In genomic region chr10:80814800-80815199, GRCm38 (mm10) we compare ENCODE assay signal across 24 mouse cellular contexts. TPM values are rescaled to one million over a fixed set of nuclear protein-coding genes. Genes with fewer than 3 reads are reported as not detected.
DNase-seq lines count a peak whose midpoint lies in the region; ATAC-seq and TF ChIP-seq lines count a peak whose summit lies in the region.
"Had no signal": no experiment of that assay in that cellular context is flagged by ENCODE, and none has a peak within 500 bp of the region (broad histone marks: within the 10 kb centered on the region; RNA-seq: fewer than 3 reads in every experiment).

No protein-coding gene starts in this region.

- no peak overlapping the region for H3K4me3 ChIP-seq in gastrocnemius, adult 2 months
- H3K4me3 ChIP-seq in kidney, postnatal 0 days (replicated peaks; ENCODE audit: low read depth, low read length), result no peak overlapping the region
- no peak overlapping the region for H3K4me3 ChIP-seq in kidney, adult 2 months (ENCODE audit: insufficient read depth, low read depth, low read length)
- H3K4me3 ChIP-seq in liver, postnatal 0 days (ENCODE audit: low read depth, low read length), result no peak overlapping the region
- no peak overlapping the region for H3K4me3 ChIP-seq in liver, embryonic 12.5 days
- no peak overlapping the region for H3K4me3 ChIP-seq in MEL (ENCODE audit: control insufficient read depth in 1 of 2, insufficient read depth in 1 of 2, low read depth in 2 of 2, low read length in 2 of 2)
- H3K4me3 ChIP-seq: embryonic facial prominence, embryonic 13.5 days; forebrain, embryonic 12.5 days; heart, embryonic 15.5 days; hindbrain, embryonic 10.5 days; hindbrain, embryonic 15.5 days had no signal

- intact Hi-C loops in gastrocnemius, adult 2 months (cut with DNase I), result no loop called here

- H3K27ac ChIP-seq in gastrocnemius, adult 2 months, result no peak overlapping the region; the same call in 1 of the 2 replicates
- H3K27ac ChIP-seq in kidney, postnatal 0 days, result no peak overlapping the region
- H3K27ac ChIP-seq in kidney, adult 2 months (ENCODE audit: insufficient read depth, low read depth, low read length), result no peak overlapping the region
- no peak overlapping the region for H3K27ac ChIP-seq in liver, postnatal 0 days (ENCODE audit: low read depth)
- no peak overlapping the region for H3K27ac ChIP-seq in liver, embryonic 12.5 days
- H3K27ac ChIP-seq in MEL (ENCODE audit: control insufficient read depth, low read depth, low read length), result no peak overlapping the region
- H3K27ac ChIP-seq: embryonic facial prominence, embryonic 13.5 days; forebrain, embryonic 12.5 days; heart, embryonic 15.5 days; hindbrain, embryonic 10.5 days; hindbrain, embryonic 15.5 days had no signal

- TF ChIP-seq CTCF in gastrocnemius, adult 2 months (IDR thresholded peaks at IDR 0.05), result peak; percentile 22; the same call in 1 of the 2 replicates
- peak; percentile 35 for TF ChIP-seq CTCF in kidney, postnatal 0 days (IDR thresholded peaks at IDR 0.05; ENCODE audit: low read depth)
- no peak for TF ChIP-seq CTCF in kidney, adult 2 months (conservative IDR thresholded peaks at IDR 0.05; ENCODE audit: insufficient read depth, insufficient read length, low read depth, low read length)
- peak; percentile 36 for TF ChIP-seq CTCF in liver, postnatal 0 days (IDR thresholded peaks at IDR 0.05; ENCODE audit: low read depth)
- TF ChIP-seq CTCF in MEL (IDR thresholded peaks at IDR 0.05 in 2 of 3, conservative IDR thresholded peaks at IDR 0.05 in 1 of 3; ENCODE audit: control insufficient read depth in 1 of 3, insufficient read depth in 1 of 3, low read depth in 2 of 3, low read length in 3 of 3, poor library complexity in 1 of 3, severe bottlenecking in 1 of 3), result peak in 1 of 3 experiments; percentile 38; a peak in 2 of 6 replicates

- H3K9ac ChIP-seq in kidney, postnatal 0 days (ENCODE audit: low read depth, low read length), result no peak overlapping the region
- H3K9ac ChIP-seq in liver, postnatal 0 days (replicated peaks), result no peak overlapping the region
- no peak overlapping the region for H3K9ac ChIP-seq in liver, embryonic 12.5 days
- no peak overlapping the region for H3K9ac ChIP-seq in MEL (ENCODE audit: control insufficient read depth, low read depth, low read length, poor library complexity, severe bottlenecking)
- H3K9ac ChIP-seq: embryonic facial prominence, embryonic 13.5 days; forebrain, embryonic 12.5 days; heart, embryonic 15.5 days; hindbrain, embryonic 15.5 days had no signal

- no peaks in the 10 kb centered on the region for H3K36me3 ChIP-seq in kidney, postnatal 0 days (ENCODE audit: insufficient read depth, low read length)
- no peaks in the 10 kb centered on the region for H3K36me3 ChIP-seq in kidney, adult 2 months (ENCODE audit: control insufficient read depth, insufficient read depth, low read length)
- no peaks in the 10 kb centered on the region for H3K36me3 ChIP-seq in liver, postnatal 0 days (replicated peaks; ENCODE audit: insufficient read depth, low read length)
- H3K36me3 ChIP-seq in liver, embryonic 12.5 days, result no peaks in the 10 kb centered on the region
- peaks cover 0 to 4% of the 10 kb centered on the region in 2 experiments; a peak in 1 of 4 replicates for H3K36me3 ChIP-seq in MEL (ENCODE audit: control insufficient read depth in 1 of 2, insufficient read depth in 2 of 2, low read length in 2 of 2)
- H3K36me3 ChIP-seq: embryonic facial prominence, embryonic 13.5 days; forebrain, embryonic 12.5 days; heart, embryonic 15.5 days; hindbrain, embryonic 10.5 days; hindbrain, embryonic 15.5 days had no signal

- no peak for DNase-seq in gastrocnemius, adult 2 months
- no peak for DNase-seq in gastrocnemius, postnatal 4 days (ENCODE audit: low spot score in 2 of 2)
- no peak for DNase-seq in kidney, postnatal 0 days (ENCODE audit: low spot score)
- no peak for DNase-seq in kidney, adult 2 months
- DNase-seq in liver, postnatal 0 days, result no peak
- no peak for DNase-seq in MEL (ENCODE audit: low read depth, low spot score)
- DNase-seq in right cerebral cortex, postnatal 14 days, result no peak
- DNase-seq: adrenal gland, adult 2 months; adrenal gland, postnatal 25 days; B cell, adult 2 months; cerebellum, adult 18-20 months; cerebellum, adult 9-11 months; cerebellum, postnatal 36 days; gastrocnemius, postnatal 14 days had no signal

- H3K4me2 ChIP-seq in kidney, postnatal 0 days (ENCODE audit: low read length), result no peak overlapping the region
- H3K4me2 ChIP-seq in liver, postnatal 0 days (ENCODE audit: low read depth, low read length), result no peak overlapping the region
- H3K4me2 ChIP-seq in liver, embryonic 12.5 days, result no peak overlapping the region
- H3K4me2 ChIP-seq: embryonic facial prominence, embryonic 13.5 days; forebrain, embryonic 12.5 days; heart, embryonic 11.5 days; heart, embryonic 15.5 days; hindbrain, embryonic 15.5 days had no signal

- H3K27me3 ChIP-seq in kidney, postnatal 0 days (ENCODE audit: insufficient read depth, low read length), result no peaks in the 10 kb centered on the region
- no peaks in the 10 kb centered on the region for H3K27me3 ChIP-seq in kidney, adult 2 months (replicated peaks; ENCODE audit: control insufficient read depth, insufficient read depth, low read length)
- H3K27me3 ChIP-seq in liver, postnatal 0 days (ENCODE audit: insufficient read depth, low read length), result peaks cover 8% of the 10 kb centered on the region
- peaks cover 42% of the 10 kb centered on the region for H3K27me3 ChIP-seq in liver, embryonic 12.5 days (replicated peaks)
- no peaks in the 10 kb centered on the region for H3K27me3 ChIP-seq in MEL (ENCODE audit: control insufficient read depth in 1 of 2, insufficient read depth in 2 of 2, low read length in 2 of 2)

- no peak for TF ChIP-seq POLR2A in kidney, adult 2 months (IDR thresholded peaks at IDR 0.05; ENCODE audit: low read depth, low read length)
- TF ChIP-seq POLR2A in MEL (IDR thresholded peaks at IDR 0.05; ENCODE audit: control insufficient read depth in 1 of 2, insufficient read depth in 1 of 2, low read depth in 1 of 2, low read length in 2 of 2, poor library complexity in 1 of 2), result no peak

- no peaks in the 10 kb centered on the region for H3K9me3 ChIP-seq in kidney, postnatal 0 days (replicated peaks; ENCODE audit: low read length)
- no peaks in the 10 kb centered on the region for H3K9me3 ChIP-seq in liver, postnatal 0 days (ENCODE audit: low read length)
- H3K9me3 ChIP-seq in liver, embryonic 12.5 days (replicated peaks), result no peaks in the 10 kb centered on the region
- H3K9me3 ChIP-seq in MEL (replicated peaks; ENCODE audit: insufficient read depth, low read length), result no peaks in the 10 kb centered on the region
- H3K9me3 ChIP-seq: embryonic facial prominence, embryonic 13.5 days; forebrain, embryonic 12.5 days; heart, embryonic 15.5 days; hindbrain, embryonic 10.5 days; hindbrain, embryonic 15.5 days had no signal

- no peak for TF ChIP-seq RAD21 in MEL (IDR thresholded peaks at IDR 0.05; ENCODE audit: low read depth, low read length)

- WGBS in kidney, postnatal 0 days, result 60% methylated on average over 7 of the region's 7 CpGs
- 37% methylated on average over 7 of the region's 7 CpGs for WGBS in kidney, adult 2 months
- WGBS in liver, postnatal 0 days (ENCODE audit: insufficient replicate concordance), result 53% methylated on average over 7 of the region's 7 CpGs
- 55% methylated on average over 7 of the region's 7 CpGs for WGBS in liver, embryonic 12.5 days (ENCODE audit: insufficient replicate concordance)

- peaks cover 5% of the 10 kb centered on the region; the same call in 1 of the 2 replicates for H3K4me1 ChIP-seq in kidney, postnatal 0 days (replicated peaks; ENCODE audit: insufficient read depth, low read length)
- H3K4me1 ChIP-seq in kidney, adult 2 months (ENCODE audit: control insufficient read depth, insufficient read depth, low read length), result no peaks in the 10 kb centered on the region
- peaks cover 12% of the 10 kb centered on the region for H3K4me1 ChIP-seq in liver, postnatal 0 days (ENCODE audit: insufficient read depth)
- peaks cover 34% of the 10 kb centered on the region for H3K4me1 ChIP-seq in liver, embryonic 12.5 days
- H3K4me1 ChIP-seq in MEL (ENCODE audit: control insufficient read depth in 1 of 2, insufficient read depth in 2 of 2, low read length in 2 of 2), result peaks cover 0 to 10% of the 10 kb centered on the region in 2 experiments; a peak in 2 of 4 replicates

- no peak for TF ChIP-seq EP300 in liver, postnatal 0 days (IDR thresholded peaks at IDR 0.05; ENCODE audit: low read depth)
- no peak for TF ChIP-seq EP300 in MEL (IDR thresholded peaks at IDR 0.05; ENCODE audit: low read depth in 1 of 2, low read length in 2 of 2)

- H3K79me2 ChIP-seq in MEL (ENCODE audit: control insufficient read depth, insufficient read depth, low read length, poor library complexity), result no peaks in the 10 kb centered on the region

- no peak for ATAC-seq in kidney, postnatal 0 days (replicated peaks; ENCODE audit: low FRiP score, low read depth)
- no peak for ATAC-seq in liver, postnatal 0 days
- ATAC-seq in liver, embryonic 12.5 days, result no peak
- ATAC-seq: CD4-positive, CD25-positive, alpha-beta regulatory T cell, adult 4 months; forebrain, embryonic 16.5 days had no signal

RNA-seq across cellular contexts. Expression of gene Jsrp1, which starts 1.5 kb away (rescaled TPM):
- 100 to 1,000 TPM; 397 to 414 TPM for total RNA-seq in gastrocnemius, adult 2 months (2021)
- total RNA-seq in gastrocnemius, postnatal 4 days (2021), result 100 to 1,000 TPM; 199 to 230 TPM
- 4.0 and 4.6 TPM in 2 replicates for polyA plus RNA-seq in kidney, postnatal 0 days (2015; fragmentation: Nextera tagmentation; extraction: Ambion mirVana)
- polyA plus RNA-seq in kidney, adult 2 months (2012; rRNA removed), result 0.20 and 3.2 TPM in 2 replicates
- polyA plus RNA-seq in liver, postnatal 0 days (2015; fragmentation: Nextera tagmentation; extraction: Ambion mirVana), result 1.6 TPM in 1 of 2 replicates, not detected in the other
- polyA plus RNA-seq in liver, embryonic 12.5 days (2016; fragmentation: Nextera tagmentation; extraction: Ambion mirVana), result 0.18 and 0.46 TPM in 2 replicates
- total RNA-seq in MEL (2012; rRNA removed), result not detected in 2 replicates
- polyA plus RNA-seq in MEL (2012; ENCODE audit: insufficient read depth in 1 of 2, insufficient read length in 2 of 2, low read depth in 1 of 2, low replicate concordance in 2 of 2, missing spikeins in 1 of 2), result under 1 TPM in 1 of 2 experiments, not detected in 1; 0.39 TPM
- total RNA-seq: granulocyte monocyte progenitor cell, adult 5-6 weeks had no signal
- polyA plus RNA-seq: CD4-positive, CD25-positive, alpha-beta regulatory T cell, adult 4 months; forebrain, embryonic 16.5 days had no signal

RNA-seq across cellular contexts. Expression of gene Amh, which starts 9.8 kb away (rescaled TPM):
- total RNA-seq in gastrocnemius, adult 2 months (2021), result under 1 TPM; 0.38 to 0.98 TPM
- total RNA-seq in gastrocnemius, postnatal 4 days (2021), result under 1 TPM; 0.86 to 0.93 TPM
- polyA plus RNA-seq in kidney, postnatal 0 days (2015; fragmentation: Nextera tagmentation; extraction: Ambion mirVana), result 0.09 TPM in 1 of 2 replicates, not detected in the other
- 0.17 and 0.23 TPM in 2 replicates for polyA plus RNA-seq in kidney, adult 2 months (2012; rRNA removed)
- polyA plus RNA-seq in liver, postnatal 0 days (2015; fragmentation: Nextera tagmentation; extraction: Ambion mirVana), result 0.06 TPM in 1 of 2 replicates, not detected in the other
- polyA plus RNA-seq in liver, embryonic 12.5 days (2016; fragmentation: Nextera tagmentation; extraction: Ambion mirVana), result 0.07 TPM in 1 of 2 replicates, not detected in the other
- 0.42 and 0.59 TPM in 2 replicates for total RNA-seq in MEL (2012; rRNA removed)
- 1 to 10 TPM in 1 of 2 experiments, not detected in 1; 1.1 TPM for polyA plus RNA-seq in MEL (2012; ENCODE audit: insufficient read depth in 1 of 2, insufficient read length in 2 of 2, low read depth in 1 of 2, low replicate concordance in 2 of 2, missing spikeins in 1 of 2)
- polyA plus RNA-seq: CD4-positive, CD25-positive, alpha-beta regulatory T cell, adult 4 months; embryonic facial prominence, embryonic 13.5 days; forebrain, embryonic 12.5 days; forebrain, embryonic 16.5 days had no signal

RNA-seq across cellular contexts. Expression of gene Oaz1, which starts 11.7 kb away (rescaled TPM):
- total RNA-seq in gastrocnemius, adult 2 months (2021), result 100 to 1,000 TPM; 579 to 691 TPM
- 100 to 1,000 TPM; 785 to 853 TPM for total RNA-seq in gastrocnemius, postnatal 4 days (2021)
- 1,422 and 1,480 TPM in 2 replicates for polyA plus RNA-seq in kidney, postnatal 0 days (2015; fragmentation: Nextera tagmentation; extraction: Ambion mirVana)
- 1,045 and 1,074 TPM in 2 replicates for polyA plus RNA-seq in kidney, adult 2 months (2012; rRNA removed)
- polyA plus RNA-seq in liver, postnatal 0 days (2015; fragmentation: Nextera tagmentation; extraction: Ambion mirVana), result 1,017 and 1,029 TPM in 2 replicates
- 1,528 and 1,635 TPM in 2 replicates for polyA plus RNA-seq in liver, embryonic 12.5 days (2016; fragmentation: Nextera tagmentation; extraction: Ambion mirVana)
- 983 and 1,061 TPM in 2 replicates for total RNA-seq in MEL (2012; rRNA removed)
- polyA plus RNA-seq in MEL (2012; ENCODE audit: insufficient read depth in 1 of 2, insufficient read length in 2 of 2, low read depth in 1 of 2, low replicate concordance in 2 of 2, missing spikeins in 1 of 2), result 1,000 to 10,000 TPM in 1 of 2 experiments, not detected in 1; 1,528 TPM

RNA-seq across cellular contexts. Expression of gene Plekhj1, which starts 16.4 kb away (rescaled TPM):
- 10 to 100 TPM; 22.3 to 29.8 TPM for total RNA-seq in gastrocnemius, adult 2 months (2021)
- total RNA-seq in gastrocnemius, postnatal 4 days (2021), result 10 to 100 TPM; 41.7 to 43.0 TPM
- 83.7 and 86.6 TPM in 2 replicates for polyA plus RNA-seq in kidney, postnatal 0 days (2015; fragmentation: Nextera tagmentation; extraction: Ambion mirVana)
- 36.9 and 39.3 TPM in 2 replicates for polyA plus RNA-seq in kidney, adult 2 months (2012; rRNA removed)
- polyA plus RNA-seq in liver, postnatal 0 days (2015; fragmentation: Nextera tagmentation; extraction: Ambion mirVana), result 42.0 and 43.7 TPM in 2 replicates
- polyA plus RNA-seq in liver, embryonic 12.5 days (2016; fragmentation: Nextera tagmentation; extraction: Ambion mirVana), result 134 and 137 TPM in 2 replicates
- 79.8 and 86.9 TPM in 2 replicates for total RNA-seq in MEL (2012; rRNA removed)
- 100 to 1,000 TPM in 1 of 2 experiments, not detected in 1; 217 TPM for polyA plus RNA-seq in MEL (2012; ENCODE audit: insufficient read depth in 1 of 2, insufficient read length in 2 of 2, low read depth in 1 of 2, low replicate concordance in 2 of 2, missing spikeins in 1 of 2)

RNA-seq across cellular contexts. Expression of gene Sf3a2, which starts 16.8 kb away (rescaled TPM):
- 10 to 100 TPM; 28.9 to 29.1 TPM for total RNA-seq in gastrocnemius, adult 2 months (2021)
- total RNA-seq in gastrocnemius, postnatal 4 days (2021), result 10 to 100 TPM; 47.1 to 55.8 TPM
- 57.1 and 61.9 TPM in 2 replicates for polyA plus RNA-seq in kidney, postnatal 0 days (2015; fragmentation: Nextera tagmentation; extraction: Ambion mirVana)
- 22.6 and 23.1 TPM in 2 replicates for polyA plus RNA-seq in kidney, adult 2 months (2012; rRNA removed)
- 20.9 and 22.2 TPM in 2 replicates for polyA plus RNA-seq in liver, postnatal 0 days (2015; fragmentation: Nextera tagmentation; extraction: Ambion mirVana)
- 53.5 and 54.1 TPM in 2 replicates for polyA plus RNA-seq in liver, embryonic 12.5 days (2016; fragmentation: Nextera tagmentation; extraction: Ambion mirVana)
- total RNA-seq in MEL (2012; rRNA removed), result 50.4 and 52.0 TPM in 2 replicates
- 100 to 1,000 TPM in 1 of 2 experiments, not detected in 1; 210 TPM for polyA plus RNA-seq in MEL (2012; ENCODE audit: insufficient read depth in 1 of 2, insufficient read length in 2 of 2, low read depth in 1 of 2, low replicate concordance in 2 of 2, missing spikeins in 1 of 2)
